Mouse (Mus musculus) yolk sac, embryonic 10.5 days (tissue): ENCODE results near the gene Cib1.

ENCODE experiments used
- DNase-seq: peaks from one replicate; pipeline ENCODE4 v3.0.0-alpha.2; 2017; ENCODE audit warnings: low spot score

Cib1 gene

GRCm38 (mm10) chr7:80200963-80201539, 31.6 kb downstream of the Cib1 start:
- DNase-seq = no peak

DNA sequence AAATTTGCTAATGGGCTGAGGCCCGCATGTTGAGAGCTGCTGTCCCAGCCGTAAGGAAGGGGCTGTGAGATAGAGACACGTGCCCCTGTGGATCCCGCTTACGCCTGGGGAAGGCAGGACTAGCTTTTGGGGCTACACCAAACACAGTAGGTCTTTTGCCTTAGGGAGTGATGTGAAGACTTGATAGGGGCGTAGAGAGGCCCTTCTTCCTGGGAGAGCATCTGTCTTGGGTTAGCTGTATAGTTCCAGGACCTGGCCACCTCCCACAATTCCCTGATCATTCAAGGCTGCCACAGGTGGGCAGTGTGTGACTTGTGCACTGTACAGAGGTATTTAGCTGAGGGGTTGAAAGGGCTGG, 32.0 kb downstream of the Cib1 start:
- DNase-seq = no peak

GRCm38 (mm10) chr7:80199851-80200587, 32.6 kb downstream of the Cib1 start:
- DNase-seq = no peak

GRCm38 (mm10) chr7:80199286-80199685, 33.3 kb downstream of the Cib1 start:
- DNase-seq = no peak

- DNase-seq = no peak
These were observed 33.8 kb downstream of the Cib1 start for GRCm38 (mm10) chr7:80198863-80199262.

GRCm38 (mm10) chr7:80197941-80198778, 34.5 kb downstream of the Cib1 start:
- peak; percentile 94 for DNase-seq

- peak; percentile 23 for DNase-seq
These were observed 35.2 kb downstream of the Cib1 start for GRCm38 (mm10) chr7:80197371-80197770.

DNA sequence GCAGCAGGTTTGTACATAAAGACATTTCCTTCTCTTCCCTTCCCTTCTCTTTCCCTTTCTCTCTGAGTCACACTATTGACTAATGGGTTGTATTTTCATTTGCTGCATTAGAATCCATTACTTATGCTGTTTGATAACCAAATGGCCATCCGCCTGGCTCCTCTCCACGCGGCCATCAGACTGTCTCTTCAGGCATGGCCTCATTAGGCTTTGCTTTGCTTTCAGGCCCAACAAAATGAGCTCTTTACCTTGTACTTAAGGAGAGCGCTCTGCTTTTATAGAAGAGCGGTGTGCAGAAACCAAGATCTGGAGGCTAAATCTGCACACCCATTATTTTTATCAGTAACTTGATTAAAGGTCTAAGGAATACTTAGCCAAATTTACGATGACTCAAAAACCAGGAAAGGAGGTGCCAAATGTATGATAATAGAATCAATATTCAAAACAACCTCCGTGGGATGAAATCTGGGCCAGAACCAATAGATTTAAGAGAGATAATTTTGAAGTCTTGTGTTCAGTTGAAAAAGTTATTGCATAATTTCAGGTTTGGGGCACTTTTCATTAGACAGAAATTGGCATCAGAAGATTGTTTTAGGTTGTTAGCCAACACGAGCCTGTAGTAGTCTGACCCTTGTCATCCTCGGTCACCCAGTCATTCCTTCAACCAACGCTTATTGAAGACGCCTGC, 36.9 kb downstream of the Cib1 start:
- no peak for DNase-seq

- no peak for DNase-seq
These were observed 37.5 kb downstream of the Cib1 start for GRCm38 (mm10) chr7:80195146-80195545.

DNA sequence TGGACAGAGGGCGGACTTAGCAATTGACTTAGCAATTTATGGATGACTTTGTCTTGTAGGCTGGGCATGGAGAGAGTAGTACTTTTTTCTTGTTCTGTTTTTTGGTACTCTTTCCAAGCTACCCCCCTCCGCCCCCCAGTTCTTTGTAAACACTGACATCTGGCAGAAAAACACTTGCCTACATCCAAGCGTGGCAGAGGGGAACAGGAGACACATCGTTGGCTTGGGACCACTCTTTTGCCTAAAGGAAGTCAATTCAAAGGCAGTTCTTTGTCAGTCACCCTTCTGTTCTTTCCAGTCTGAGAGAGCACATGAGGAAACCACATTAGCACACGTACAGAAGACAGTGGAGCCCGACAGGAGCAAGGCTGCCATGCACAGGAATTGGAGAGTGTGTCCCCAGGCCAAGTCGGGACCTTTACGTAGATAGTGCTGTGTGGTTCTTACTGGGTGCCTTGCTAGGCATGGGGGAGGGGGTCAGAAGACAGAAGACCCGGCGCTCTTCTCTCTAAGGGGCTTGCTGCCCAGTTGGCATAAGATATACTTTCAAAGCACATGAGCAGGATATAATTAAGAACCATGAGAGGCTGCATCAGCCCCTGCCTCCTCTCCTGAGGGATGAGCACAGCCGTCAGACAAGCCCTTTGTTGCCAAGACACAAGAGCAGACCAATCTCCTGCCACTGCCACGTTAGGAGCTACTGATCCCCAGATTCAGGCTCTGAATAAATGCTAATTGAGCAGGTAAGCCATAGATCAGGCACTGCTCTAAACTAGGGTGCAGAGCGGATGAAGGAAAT, 38.5 kb downstream of the Cib1 start:
- DNase-seq = no peak

GRCm38 (mm10) chr7:80192226-80193061, 40.2 kb downstream of the Cib1 start:
- DNase-seq = peak; percentile 90

GRCm38 (mm10) chr7:80191455-80191854, 41.2 kb downstream of the Cib1 start:
- DNase-seq = peak; percentile 53

DNA sequence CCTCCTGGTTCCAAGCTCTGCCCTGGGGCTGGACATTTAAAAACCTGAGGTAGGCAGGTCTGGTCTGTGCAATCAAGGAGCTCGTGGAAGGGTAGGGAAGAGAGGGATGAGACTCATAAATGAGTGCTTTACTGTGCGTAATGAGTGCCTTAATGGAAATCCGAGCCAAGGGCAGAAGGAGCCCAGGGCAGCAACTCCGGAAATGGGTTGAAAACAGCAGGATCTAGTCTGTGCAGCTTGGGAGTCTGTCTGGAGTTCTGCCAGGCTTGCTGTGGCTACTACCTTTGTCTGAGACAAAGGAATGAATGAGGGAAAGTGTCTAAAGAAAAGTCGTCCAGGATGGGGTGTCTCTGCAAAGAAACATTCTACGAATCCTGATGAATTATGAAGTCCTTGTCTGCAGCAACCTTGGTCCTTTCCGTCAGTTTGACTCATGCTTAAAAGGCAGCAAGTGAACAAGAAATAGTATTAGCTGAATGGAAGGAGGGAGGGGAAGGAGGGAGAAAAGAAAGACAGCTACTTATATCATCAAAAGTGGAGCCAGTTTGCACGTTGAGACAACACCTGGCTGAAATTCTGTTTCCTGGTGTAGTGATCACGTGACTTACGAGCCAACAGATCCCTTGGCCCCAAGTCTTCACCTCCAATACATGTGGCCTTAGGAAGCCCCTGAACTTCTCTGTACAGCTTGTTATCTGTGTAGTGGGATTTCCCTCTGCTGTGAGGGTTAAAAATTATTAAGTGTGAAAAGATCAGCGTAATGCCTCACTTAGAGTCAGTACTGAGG, 43.3 kb downstream of the Cib1 start:
- DNase-seq = no peak

- no peak for DNase-seq
These were observed 44.0 kb downstream of the Cib1 start for GRCm38 (mm10) chr7:80188579-80189125.

DNA sequence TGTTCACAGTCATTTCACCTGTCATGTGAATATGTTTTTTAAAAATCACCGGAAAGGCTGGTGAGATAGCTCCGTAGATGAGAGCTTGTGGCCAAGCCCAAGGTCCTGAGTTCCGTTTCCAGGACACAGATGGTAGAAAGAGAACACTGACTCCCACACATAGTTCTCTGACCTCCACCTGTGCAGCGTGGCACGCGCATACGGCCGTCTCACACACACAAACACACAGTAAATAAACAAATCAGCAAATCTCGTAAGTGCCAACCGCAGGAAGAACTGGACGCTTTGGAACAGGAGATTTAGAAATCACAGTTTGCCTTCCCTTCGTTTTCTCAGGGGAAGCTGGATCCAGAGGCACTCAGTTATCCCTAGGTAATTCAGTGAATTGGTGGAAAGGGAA, 45.1 kb downstream of the Cib1 start:
- DNase-seq = no peak

DNA sequence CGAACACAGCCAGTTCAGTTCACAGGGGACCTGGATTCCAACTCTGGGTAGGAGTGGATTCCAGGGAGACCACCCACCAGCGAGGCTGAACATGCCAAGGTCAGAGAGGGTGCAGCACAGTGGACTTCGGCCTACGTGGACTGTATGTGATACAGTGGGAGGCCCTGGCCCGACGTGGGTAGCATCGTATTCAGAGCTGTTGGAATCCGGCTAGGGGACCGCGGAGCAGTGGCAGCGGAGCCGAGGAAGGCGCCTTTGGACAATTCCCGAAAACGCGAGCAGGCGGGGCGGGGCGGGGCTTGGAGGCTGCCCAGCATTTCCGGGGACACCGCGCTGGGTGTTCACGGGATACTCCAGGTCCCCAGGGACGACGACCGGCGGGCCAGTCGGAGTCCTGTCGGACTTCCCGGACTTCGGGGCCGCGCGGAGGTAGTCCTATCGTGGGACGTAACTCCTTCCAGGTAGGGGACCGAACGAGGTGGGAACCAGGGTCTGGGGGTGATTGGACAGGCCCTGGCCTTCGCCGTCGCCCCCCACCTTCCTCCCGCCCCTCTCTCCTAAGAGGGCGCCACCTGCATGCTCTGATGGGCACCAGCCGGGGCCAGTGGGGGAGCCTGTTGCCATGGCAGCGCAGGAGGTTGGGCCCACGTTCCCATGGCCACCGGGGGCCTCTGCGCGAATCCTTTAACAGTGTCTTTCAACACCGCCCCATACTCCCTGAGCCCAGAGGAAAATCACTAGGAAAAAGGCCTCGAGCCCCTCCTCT, 45.9 kb downstream of the Cib1 start, which contains the start of gene Sema4b:
TSS of gene Sema4b (plus strand) at position 311 of the 766 bp plus-strand sequence.
- peak; percentile 91 for DNase-seq

- DNase-seq = peak; percentile 90
These were observed 46.6 kb downstream of the Cib1 start for GRCm38 (mm10) chr7:80186021-80186420.

- peak; percentile 59 for DNase-seq
These were observed 47.6 kb downstream of the Cib1 start for GRCm38 (mm10) chr7:80184968-80185367.

DNA sequence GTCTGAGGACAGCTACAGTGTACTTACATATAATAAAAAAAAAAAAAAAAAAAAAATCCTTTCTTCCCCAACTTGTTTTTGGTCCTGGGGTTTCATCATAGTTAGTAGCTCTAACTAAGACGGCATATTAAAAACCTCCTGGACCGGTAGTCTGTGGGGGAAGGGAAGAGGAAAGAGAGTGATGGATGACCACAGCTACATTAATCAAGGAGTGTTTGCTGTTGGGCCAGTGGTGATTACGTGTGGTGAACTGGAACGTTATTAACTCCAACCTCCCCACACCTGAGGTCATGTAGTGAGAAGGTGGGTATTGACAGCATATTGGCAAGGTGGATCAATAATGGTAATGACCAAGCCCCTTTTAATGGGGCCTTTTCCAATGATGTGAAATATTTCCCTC, 48.1 kb downstream of the Cib1 start:
- DNase-seq = no peak
